Comparison of ENCODE assay signal across 28 mouse cellular contexts in the genomic region with DNA sequence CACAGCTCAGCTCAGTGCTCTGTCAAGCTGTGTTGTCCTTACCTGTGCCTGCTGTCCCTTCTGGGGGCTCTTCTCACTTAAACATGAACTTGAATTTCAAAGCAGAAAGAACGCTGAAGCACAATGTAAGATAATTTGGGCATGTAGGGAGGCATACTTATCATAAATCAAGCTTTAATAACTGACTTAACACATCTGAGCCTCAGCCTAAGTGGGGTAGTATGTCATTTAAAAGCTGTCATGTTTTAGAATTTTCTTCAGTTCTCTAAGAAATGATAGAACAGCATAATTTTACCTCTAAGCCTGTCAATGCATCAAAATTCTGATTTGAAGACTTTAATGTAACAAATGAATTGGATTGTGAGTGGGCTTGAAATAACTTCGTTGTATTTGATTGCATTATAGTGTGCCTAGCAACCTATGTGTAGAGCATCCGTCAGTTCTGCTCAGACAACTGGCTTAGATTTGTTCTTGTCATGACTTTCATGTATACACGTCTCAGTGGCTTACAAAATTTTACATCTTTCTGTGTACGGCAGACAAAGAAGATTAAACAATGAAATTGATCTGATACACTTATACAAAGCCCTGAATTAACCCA.
"Had no signal": no experiment of that assay in that cellular context is flagged by ENCODE, and none has a peak within 500 bp of the region (broad histone marks: within the 10 kb centered on the region; RNA-seq: fewer than 3 reads in every experiment).

No protein-coding gene starts in this region.

- H3K9ac ChIP-seq: heart, embryonic 12.5 days; hindbrain, embryonic 12.5 days; hindbrain, embryonic 14.5 days; intestine, embryonic 15.5 days; limb, embryonic 12.5 days; liver, embryonic 13.5 days; liver, embryonic 15.5 days; liver, postnatal 0 days had no signal

- H3K4me2 ChIP-seq: heart, embryonic 12.5 days; hindbrain, embryonic 12.5 days; hindbrain, embryonic 14.5 days; intestine, embryonic 15.5 days; limb, embryonic 12.5 days; liver, embryonic 11.5 days; liver, embryonic 13.5 days; liver, embryonic 15.5 days had no signal

- H3K36me3 ChIP-seq: heart, embryonic 10.5 days; heart, embryonic 12.5 days; hindbrain, embryonic 10.5 days; hindbrain, embryonic 12.5 days; intestine, embryonic 15.5 days; limb, embryonic 10.5 days; limb, embryonic 12.5 days; liver, embryonic 13.5 days; liver, embryonic 15.5 days had no signal

- H3K9me3 ChIP-seq: heart, embryonic 10.5 days; heart, embryonic 12.5 days; hindbrain, embryonic 10.5 days; hindbrain, embryonic 12.5 days; intestine, embryonic 15.5 days; limb, embryonic 10.5 days; limb, embryonic 12.5 days; liver, embryonic 13.5 days; liver, embryonic 15.5 days had no signal

- H3K4me1 ChIP-seq: heart, embryonic 10.5 days; heart, embryonic 12.5 days; hindbrain, embryonic 10.5 days; hindbrain, embryonic 12.5 days; intestine, embryonic 15.5 days; limb, embryonic 10.5 days; limb, embryonic 12.5 days; liver, embryonic 13.5 days; liver, embryonic 15.5 days had no signal

- H3K27me3 ChIP-seq: heart, embryonic 12.5 days; hindbrain, embryonic 12.5 days; intestine, embryonic 15.5 days; limb, embryonic 12.5 days; liver, embryonic 13.5 days; liver, embryonic 15.5 days had no signal

- ATAC-seq: hindbrain, embryonic 16.5 days; inflammation-experienced regulatory T-cells, adult 6 months; intestine, embryonic 15.5 days; intestine, postnatal 0 days; liver, postnatal 0 days had no signal

- H3K4me3 ChIP-seq: heart, embryonic 10.5 days; heart, embryonic 12.5 days; hindbrain, embryonic 10.5 days; hindbrain, embryonic 12.5 days; intestine, embryonic 15.5 days; layer of hippocampus, adult 2 months; left cerebral cortex, adult 2 months; limb, embryonic 10.5 days; limb, embryonic 12.5 days; liver, embryonic 13.5 days; liver, embryonic 15.5 days had no signal

- DNase-seq: gastrocnemius, postnatal 10 days; gastrocnemius, postnatal 25 days; heart, adult 18-20 months; heart, postnatal 10 days; heart, postnatal 4 days; kidney, adult 18-20 months; kidney, adult 8-10 months; kidney, postnatal 10 days; kidney, postnatal 25 days; kidney, postnatal 4 days; liver; liver, embryonic 13.5 days; liver, postnatal 0 days had no signal

- H3K27ac ChIP-seq: heart, embryonic 10.5 days; hindbrain, embryonic 10.5 days; hindbrain, embryonic 12.5 days; hindbrain, embryonic 14.5 days; intestine, embryonic 15.5 days; layer of hippocampus, adult 2 months; left cerebral cortex, adult 2 months; limb, embryonic 10.5 days; limb, embryonic 12.5 days; liver, embryonic 13.5 days; liver, embryonic 15.5 days had no signal
